Mouse (Mus musculus): Measurements from ENCODE around the gene Paxx. TPM values are rescaled to one million over a fixed set of nuclear protein-coding genes. Genes with fewer than 3 reads are reported as not detected.

Paxx gene
- polyA plus RNA-seq, 1 experiment from 2014 or later, result 33.8 TPM

DNA sequence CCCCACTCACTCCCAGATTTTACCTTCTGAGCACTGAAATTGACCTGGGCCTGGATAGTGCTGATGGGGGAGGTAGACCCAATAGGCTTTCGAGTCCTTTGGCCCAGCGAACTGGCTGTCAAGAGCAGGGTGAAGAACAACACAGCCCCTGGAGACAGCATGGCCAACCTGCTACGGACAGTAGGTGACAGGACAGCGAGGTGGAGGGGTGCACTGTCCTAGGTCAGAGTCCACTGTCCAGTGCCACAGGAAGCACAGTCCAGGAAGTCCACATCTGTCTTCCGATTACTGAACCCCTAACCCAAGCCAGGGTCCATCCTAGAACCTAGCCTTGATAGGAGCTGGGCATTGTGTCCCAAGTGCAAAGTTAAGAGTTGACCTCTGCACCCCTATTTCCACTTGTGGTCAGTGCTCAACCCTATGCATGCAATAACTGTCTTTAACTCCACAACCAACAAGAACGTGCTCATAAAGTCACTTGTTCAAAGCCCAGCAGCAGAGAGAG lies 39.2 kb upstream of the Paxx start:
- peak; percentile 40 for ATAC-seq (ENCODE audit: low FRiP score, low TSS enrichment)
- H3K4me1 ChIP-seq (ENCODE audit: insufficient read depth, low read length), result peaks cover 14% of the 10 kb centered on the region
- H3K27ac ChIP-seq (ENCODE audit: low read length), result peak overlapping the region; percentile 68
- no peaks in the 10 kb centered on the region for H3K27me3 ChIP-seq (ENCODE audit: insufficient read depth, low read length)
- no peaks in the 10 kb centered on the region for H3K9me3 ChIP-seq (ENCODE audit: low read length)
- H3K9ac ChIP-seq (replicated peaks; ENCODE audit: low read length), result peak overlapping the region; percentile 75
- peak overlapping the region; percentile 94 for H3K4me2 ChIP-seq (replicated peaks; ENCODE audit: low read depth, low read length)
- peaks cover 22% of the 10 kb centered on the region for H3K36me3 ChIP-seq (ENCODE audit: insufficient read depth, low read length)
- 64% methylated on average over 6 of the region's 6 CpGs for WGBS
- peak overlapping the region; percentile 87 for H3K4me3 ChIP-seq (ENCODE audit: low read length)

DNA sequence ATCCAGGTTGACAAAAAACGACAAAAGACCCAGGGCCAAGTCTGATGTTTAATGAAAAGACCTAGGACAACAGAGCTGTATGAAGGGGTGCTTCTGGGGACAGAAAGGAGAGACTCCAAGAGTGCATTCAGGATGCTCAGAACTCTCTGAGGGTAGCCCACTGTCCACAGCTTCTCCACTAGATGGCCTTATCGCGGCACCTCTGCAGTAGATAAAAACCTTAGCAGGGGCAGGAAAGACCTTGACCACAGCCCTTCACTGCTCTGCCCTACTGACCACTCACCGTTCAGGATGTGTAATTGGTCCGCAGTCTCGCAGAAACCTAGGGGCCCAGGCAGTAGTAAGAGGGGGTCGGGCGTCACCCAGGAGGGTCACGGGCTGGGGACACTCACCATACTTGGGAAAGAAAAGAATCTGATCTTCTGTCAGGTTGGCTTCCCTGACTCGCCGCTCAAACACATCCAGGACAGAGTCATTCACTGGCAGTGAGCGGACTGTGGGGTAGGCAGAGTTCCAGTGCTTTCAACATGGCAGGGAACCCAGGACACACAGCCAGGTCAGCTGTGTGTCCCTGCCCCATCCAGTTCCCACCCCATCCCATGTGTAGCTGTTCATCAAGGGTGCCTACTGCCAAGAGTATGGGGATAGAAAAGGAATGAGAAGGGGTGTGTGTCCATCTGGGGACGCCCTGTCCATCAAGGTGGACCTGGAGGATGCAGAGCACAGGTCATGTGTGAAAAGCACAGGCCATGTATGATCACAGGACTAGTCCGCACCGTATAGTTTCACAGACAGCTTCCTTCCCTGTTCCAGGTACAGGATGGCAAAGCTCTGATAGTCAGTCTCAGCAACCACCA lies 38.0 kb upstream of the Paxx start:
- H3K27ac ChIP-seq (ENCODE audit: low read length), result peak overlapping the region; percentile 51; the same call in 1 of the 2 replicates
- no peak overlapping the region for H3K4me3 ChIP-seq (ENCODE audit: low read length)
- no peak overlapping the region for H3K9ac ChIP-seq (replicated peaks; ENCODE audit: low read length)
- ATAC-seq (ENCODE audit: low FRiP score, low TSS enrichment), result no peak
- peaks cover 14% of the 10 kb centered on the region for H3K4me1 ChIP-seq (ENCODE audit: insufficient read depth, low read length)
- WGBS, result 58% methylated on average over 15 of the region's 15 CpGs
- H3K36me3 ChIP-seq (ENCODE audit: insufficient read depth, low read length), result peaks cover 10% of the 10 kb centered on the region
- H3K9me3 ChIP-seq (ENCODE audit: low read length), result no peaks in the 10 kb centered on the region
- H3K27me3 ChIP-seq (ENCODE audit: insufficient read depth, low read length), result no peaks in the 10 kb centered on the region
- H3K4me2 ChIP-seq (replicated peaks; ENCODE audit: low read depth, low read length), result no peak overlapping the region

DNA sequence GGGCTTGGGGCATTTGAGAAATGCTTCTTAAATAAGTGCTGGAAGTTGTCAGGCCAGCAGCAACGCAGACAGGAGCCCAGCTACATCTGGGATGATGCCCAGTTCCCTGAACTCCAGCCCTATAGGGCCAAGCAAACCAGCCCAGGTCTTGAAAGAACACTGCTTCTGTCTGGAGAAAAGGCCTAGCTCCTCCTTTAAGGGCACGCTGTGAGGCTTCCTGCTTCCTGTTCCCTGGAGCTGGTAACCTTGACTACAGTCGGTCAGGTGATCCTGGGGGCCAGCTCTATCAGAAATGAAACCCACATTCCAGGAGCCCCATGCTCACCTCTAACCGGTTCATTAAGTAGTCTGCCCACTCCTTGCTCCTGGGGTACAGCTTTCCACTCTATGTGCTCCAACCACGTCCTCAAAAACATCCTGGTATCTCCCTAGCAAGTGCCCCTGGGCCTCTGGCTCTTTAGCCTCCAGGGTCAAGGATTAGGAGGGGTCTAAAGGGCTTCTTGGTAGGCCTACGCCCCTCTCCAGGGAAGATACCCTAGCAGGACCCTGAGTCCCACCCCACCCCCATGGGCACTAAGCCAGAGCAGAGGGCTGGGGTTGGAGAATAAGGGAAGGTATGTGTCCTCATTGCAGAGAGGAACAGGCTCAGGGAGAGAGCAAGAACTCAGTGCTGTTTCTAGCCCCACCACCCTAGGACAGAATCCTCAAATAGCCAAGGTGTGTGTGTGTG lies 37.1 kb upstream of the Paxx start:
- no peaks in the 10 kb centered on the region for H3K27me3 ChIP-seq (ENCODE audit: insufficient read depth, low read length)
- WGBS, result 44% methylated on average over 6 of the region's 6 CpGs
- peak overlapping the region; percentile 51 for H3K27ac ChIP-seq (ENCODE audit: low read length)
- H3K9me3 ChIP-seq (ENCODE audit: low read length), result no peaks in the 10 kb centered on the region
- no peak overlapping the region for H3K4me2 ChIP-seq (replicated peaks; ENCODE audit: low read depth, low read length)
- peaks cover 14% of the 10 kb centered on the region for H3K4me1 ChIP-seq (ENCODE audit: insufficient read depth, low read length)
- H3K9ac ChIP-seq (replicated peaks; ENCODE audit: low read length), result no peak overlapping the region
- ATAC-seq (ENCODE audit: low FRiP score, low TSS enrichment), result no peak
- no peak overlapping the region for H3K4me3 ChIP-seq (ENCODE audit: low read length)
- H3K36me3 ChIP-seq (ENCODE audit: insufficient read depth, low read length), result peaks cover 2% of the 10 kb centered on the region

DNA sequence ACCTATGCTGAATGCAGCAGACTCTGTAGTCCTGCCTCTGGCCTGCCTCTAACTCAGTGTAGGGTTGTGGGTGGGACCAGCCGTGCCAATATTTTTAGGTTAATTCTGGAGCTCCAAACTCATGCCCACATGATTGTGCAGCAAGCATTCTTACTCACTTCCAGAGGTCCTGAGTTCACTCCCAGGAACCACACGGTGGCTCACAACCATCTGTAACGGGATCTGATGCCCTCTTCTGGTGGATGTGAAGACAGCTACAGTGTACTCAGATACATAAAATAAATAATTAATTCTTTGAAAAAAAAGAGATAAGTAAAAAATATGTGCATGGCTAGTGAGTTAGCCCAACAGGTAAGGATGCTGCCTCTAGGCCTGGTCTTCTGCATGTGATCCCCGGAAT lies 35.6 kb upstream of the Paxx start:
- Histone ChIP-seq H3K27ac (ENCODE audit: low read length) (no peak overlapping the region), H3K27me3 (ENCODE audit: insufficient read depth, low read length) (no peaks in the 10 kb centered on the region), H3K36me3 (ENCODE audit: insufficient read depth, low read length) (no peaks in the 10 kb centered on the region), H3K4me2 (replicated peaks; ENCODE audit: low read depth, low read length) (no peak overlapping the region), H3K4me3 (ENCODE audit: low read length) (no peak overlapping the region), H3K9me3 (ENCODE audit: low read length) (no peaks in the 10 kb centered on the region), H3K4me1 (ENCODE audit: insufficient read depth, low read length) (peaks cover 6% of the 10 kb centered on the region), H3K9ac (replicated peaks; ENCODE audit: low read length) (no peak overlapping the region)
- WGBS, result 46% methylated on average over 4 of the region's 4 CpGs
- ATAC-seq (ENCODE audit: low FRiP score, low TSS enrichment), result no peak

DNA sequence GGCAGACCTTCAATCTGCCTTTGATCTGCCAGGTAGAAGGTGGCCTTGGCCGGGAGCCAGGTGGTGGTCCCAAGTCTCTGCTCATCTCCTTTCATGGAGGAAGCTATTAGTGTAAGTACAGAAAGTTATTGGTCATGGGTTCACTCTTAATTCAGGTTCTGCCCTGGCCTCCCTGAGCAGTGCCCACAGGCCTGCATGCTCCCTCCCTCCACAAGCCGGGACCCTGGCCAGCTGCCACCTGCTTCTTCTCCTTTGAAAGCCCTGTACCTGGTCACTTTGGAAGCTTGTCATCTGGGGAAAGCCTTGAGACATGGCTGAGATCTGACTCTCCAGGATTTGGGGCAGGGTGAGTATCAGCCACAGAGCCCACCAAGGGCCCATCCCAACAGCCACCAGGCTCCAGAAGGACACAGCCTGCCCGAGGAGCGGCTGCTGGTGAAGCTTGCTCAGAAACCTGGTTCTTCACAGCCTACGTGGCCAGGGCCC lies 32.6 kb upstream of the Paxx start, which contains the start of gene Lcn12:
Gene Lcn12, minus strand, starts transcription at position 436 of the 486 bp plus-strand sequence.
- 79% methylated on average over 5 of the region's 5 CpGs for WGBS
- no peaks in the 10 kb centered on the region for H3K36me3 ChIP-seq (ENCODE audit: insufficient read depth, low read length)
- ATAC-seq (ENCODE audit: low FRiP score, low TSS enrichment), result no peak
- H3K27me3 ChIP-seq (ENCODE audit: insufficient read depth, low read length), result no peaks in the 10 kb centered on the region
- H3K4me1 ChIP-seq (ENCODE audit: insufficient read depth, low read length), result no peaks in the 10 kb centered on the region
- H3K9ac ChIP-seq (replicated peaks; ENCODE audit: low read length), result no peak within 1 kb of the TSS
- H3K4me3 ChIP-seq (ENCODE audit: low read length), result no peak within 1 kb of the TSS
- H3K4me2 ChIP-seq (replicated peaks; ENCODE audit: low read depth, low read length), result no peak within 1 kb of the TSS
- no peaks in the 10 kb centered on the region for H3K9me3 ChIP-seq (ENCODE audit: low read length)
- no peak within 1 kb of the TSS for H3K27ac ChIP-seq (ENCODE audit: low read length)

- Histone ChIP-seq H3K36me3 (ENCODE audit: insufficient read depth, low read length) (no peaks in the 10 kb centered on the region), H3K4me1 (ENCODE audit: insufficient read depth, low read length) (no peaks in the 10 kb centered on the region), H3K4me3 (ENCODE audit: low read length) (no peak overlapping the region), H3K27me3 (ENCODE audit: insufficient read depth, low read length) (no peaks in the 10 kb centered on the region), H3K4me2 (replicated peaks; ENCODE audit: low read depth, low read length) (no peak overlapping the region), H3K27ac (ENCODE audit: low read length) (no peak overlapping the region), H3K9ac (replicated peaks; ENCODE audit: low read length) (no peak overlapping the region), H3K9me3 (ENCODE audit: low read length) (no peaks in the 10 kb centered on the region)
- ATAC-seq (ENCODE audit: low FRiP score, low TSS enrichment), result no peak
- 80% methylated on average over 5 of the region's 5 CpGs for WGBS
These were observed 32.1 kb upstream of the Paxx start for GRCm38 (mm10) chr2:25492988-25493387.

GRCm38 (mm10) chr2:25488671-25489068 lies 27.8 kb upstream of the Paxx start:
- H3K4me1 ChIP-seq (ENCODE audit: insufficient read depth, low read length), result no peaks in the 10 kb centered on the region
- H3K9ac ChIP-seq (replicated peaks; ENCODE audit: low read length), result no peak overlapping the region
- H3K9me3 ChIP-seq (ENCODE audit: low read length), result no peaks in the 10 kb centered on the region
- no peaks in the 10 kb centered on the region for H3K27me3 ChIP-seq (ENCODE audit: insufficient read depth, low read length)
- H3K4me3 ChIP-seq (ENCODE audit: low read length), result no peak overlapping the region
- ATAC-seq (ENCODE audit: low FRiP score, low TSS enrichment), result no peak
- H3K4me2 ChIP-seq (replicated peaks; ENCODE audit: low read depth, low read length), result no peak overlapping the region
- H3K36me3 ChIP-seq (ENCODE audit: insufficient read depth, low read length), result no peaks in the 10 kb centered on the region
- H3K27ac ChIP-seq (ENCODE audit: low read length), result no peak overlapping the region
- WGBS, result 80% methylated on average over 7 of the region's 7 CpGs

DNA sequence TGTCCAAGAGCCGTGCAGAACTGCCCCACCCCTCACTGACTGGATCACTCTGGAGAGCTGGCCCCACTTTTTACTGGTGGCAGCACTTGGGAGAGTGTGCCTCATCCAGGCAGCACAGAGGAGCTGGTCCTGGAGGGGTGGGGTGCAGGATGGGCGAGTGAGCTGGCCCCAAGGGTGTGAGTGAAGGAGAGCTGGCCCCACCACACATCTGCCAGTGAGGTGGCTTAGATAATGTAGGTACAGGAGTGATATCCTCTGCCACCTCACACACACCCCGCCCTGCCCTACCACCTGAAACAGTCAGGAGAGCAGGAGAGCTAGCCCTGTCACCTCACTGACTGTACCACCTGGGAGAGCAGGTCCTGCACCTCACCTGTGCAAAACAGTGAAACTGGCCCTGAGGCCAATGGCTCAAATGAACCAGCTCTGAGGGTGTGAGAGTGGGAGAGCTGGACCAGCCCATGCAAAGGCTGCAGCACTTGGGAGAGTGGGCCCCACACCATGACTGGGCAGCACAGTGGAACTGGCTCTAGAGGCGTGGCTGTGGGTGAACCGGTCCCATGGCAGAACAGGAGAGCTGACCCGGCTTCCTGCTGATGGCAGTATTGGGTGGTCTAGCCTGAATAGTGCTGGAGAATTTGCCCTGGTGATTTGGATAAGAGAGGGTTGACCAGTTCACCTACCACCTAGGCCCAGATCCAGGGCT lies 27.2 kb upstream of the Paxx start:
- no peak overlapping the region for H3K9ac ChIP-seq (replicated peaks; ENCODE audit: low read length)
- no peak overlapping the region for H3K4me3 ChIP-seq (ENCODE audit: low read length)
- H3K36me3 ChIP-seq (ENCODE audit: insufficient read depth, low read length), result no peaks in the 10 kb centered on the region
- no peaks in the 10 kb centered on the region for H3K9me3 ChIP-seq (ENCODE audit: low read length)
- ATAC-seq (ENCODE audit: low FRiP score, low TSS enrichment), result 0 out of 2 replicates have a peak, but pooled peaks have one; percentile 32
- 74% methylated on average over 6 of the region's 6 CpGs for WGBS
- no peaks in the 10 kb centered on the region for H3K4me1 ChIP-seq (ENCODE audit: insufficient read depth, low read length)
- no peak overlapping the region for H3K27ac ChIP-seq (ENCODE audit: low read length)
- H3K27me3 ChIP-seq (ENCODE audit: insufficient read depth, low read length), result no peaks in the 10 kb centered on the region
- H3K4me2 ChIP-seq (replicated peaks; ENCODE audit: low read depth, low read length), result no peak overlapping the region

- H3K27ac ChIP-seq (ENCODE audit: low read length), result no peak overlapping the region
- no peaks in the 10 kb centered on the region for H3K9me3 ChIP-seq (ENCODE audit: low read length)
- no peaks in the 10 kb centered on the region for H3K4me1 ChIP-seq (ENCODE audit: insufficient read depth, low read length)
- ATAC-seq (ENCODE audit: low FRiP score, low TSS enrichment), result no peak
- WGBS, result 58% methylated on average over 11 of the region's 11 CpGs
- no peak overlapping the region for H3K9ac ChIP-seq (replicated peaks; ENCODE audit: low read length)
- H3K36me3 ChIP-seq (ENCODE audit: insufficient read depth, low read length), result no peaks in the 10 kb centered on the region
- no peaks in the 10 kb centered on the region for H3K27me3 ChIP-seq (ENCODE audit: insufficient read depth, low read length)
- H3K4me2 ChIP-seq (replicated peaks; ENCODE audit: low read depth, low read length), result no peak overlapping the region
- no peak overlapping the region for H3K4me3 ChIP-seq (ENCODE audit: low read length)
These were observed 24.2 kb upstream of the Paxx start for GRCm38 (mm10) chr2:25484901-25485647.

Measured in kidney, embryonic 16.5 days (tissue).